Mouse (Mus musculus): ENCODE data around the gene Ppm1m. TPM values are rescaled to one million over a fixed set of nuclear protein-coding genes. Genes with fewer than 3 reads are reported as not detected.
A peak's percentile ranks its signal among the peaks of the same experiment; 100 is the strongest.
"Not testable (repeated sequence)": the region's sequence is repeated elsewhere in the genome, so short reads cannot be mapped to it uniquely, and the experiment has no call there.

Ppm1m gene
- polyA plus RNA-seq, 1 experiment, result 42.1 TPM

GRCm38 (mm10) chr9:106179454-106179853 lies 20.1 kb downstream of the Ppm1m start:
- Histone ChIP-seq H3K27ac (ENCODE audit: insufficient read depth, low read length) (no peak overlapping the region), H3K4me1 (ENCODE audit: control insufficient read depth, insufficient read depth, low read length) (peaks cover 5% of the 10 kb centered on the region)
- TF ChIP-seq CTCF (IDR thresholded peaks at IDR 0.05; ENCODE audit: extremely low read depth, insufficient read depth, low read length) (no peak), POLR2A (IDR thresholded peaks at IDR 0.05; ENCODE audit: extremely low read depth, insufficient read depth, low read length) (no peak)

DNA sequence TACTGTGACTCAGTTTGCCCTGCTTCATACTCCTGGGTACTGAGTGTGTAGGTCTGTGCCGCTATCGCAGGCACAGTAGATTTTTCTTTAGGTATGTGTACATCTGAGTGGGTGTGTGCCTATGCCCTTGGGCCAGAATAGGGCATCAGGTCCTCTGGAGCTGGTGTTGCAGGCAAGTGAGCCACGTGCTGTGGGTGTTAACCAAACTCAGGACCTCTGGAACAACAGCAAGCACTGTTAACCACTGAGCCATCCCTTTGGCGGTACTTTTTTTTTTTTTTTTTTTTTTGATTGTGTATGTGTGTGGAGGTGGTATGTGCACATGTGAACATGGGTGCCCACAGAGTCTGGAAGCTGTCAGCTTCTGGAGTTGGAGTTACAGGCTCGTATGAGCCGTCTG lies 21.7 kb downstream of the Ppm1m start:
- peaks cover 10% of the 10 kb centered on the region for H3K4me1 ChIP-seq (ENCODE audit: control insufficient read depth, insufficient read depth, low read length)
- H3K4me3 ChIP-seq (ENCODE audit: insufficient read depth, low read length), result no peak overlapping the region
- no peak for TF ChIP-seq POLR2A (IDR thresholded peaks at IDR 0.05; ENCODE audit: extremely low read depth, insufficient read depth, low read length)
- no peak for TF ChIP-seq CTCF (IDR thresholded peaks at IDR 0.05; ENCODE audit: extremely low read depth, insufficient read depth, low read length)
- H3K27ac ChIP-seq (ENCODE audit: insufficient read depth, low read length), result no peak overlapping the region

More at GRCm38 (mm10) chr9:106179454-106179853, 20.1 kb downstream of the Ppm1m start:
- H3K4me3 ChIP-seq (ENCODE audit: insufficient read depth, low read length), result no peak overlapping the region

DNA sequence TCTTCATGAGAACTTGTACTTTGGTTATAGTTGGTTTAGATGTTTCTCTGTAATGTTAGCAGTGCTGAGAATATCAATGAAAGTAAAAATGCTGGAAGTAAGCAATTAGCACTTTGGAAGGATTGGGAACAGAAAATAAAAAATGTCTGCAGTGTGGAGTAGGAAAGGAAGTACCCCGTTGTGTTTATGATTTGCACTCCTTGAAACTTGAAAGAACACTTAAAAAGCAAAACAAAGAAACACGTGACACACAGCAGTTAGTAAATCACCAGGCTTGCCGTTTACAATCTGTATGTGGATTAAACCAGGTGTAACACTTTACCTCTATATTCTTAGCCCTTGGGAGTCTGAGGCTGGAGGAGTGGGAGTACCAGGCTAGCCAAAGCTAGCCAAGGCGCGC lies 22.8 kb downstream of the Ppm1m start:
- TF ChIP-seq CTCF (IDR thresholded peaks at IDR 0.05; ENCODE audit: extremely low read depth, insufficient read depth, low read length) (no peak), POLR2A (IDR thresholded peaks at IDR 0.05; ENCODE audit: extremely low read depth, insufficient read depth, low read length) (no peak)
- H3K4me1 ChIP-seq (ENCODE audit: control insufficient read depth, insufficient read depth, low read length), result peaks cover 8% of the 10 kb centered on the region
- H3K4me3 ChIP-seq (ENCODE audit: insufficient read depth, low read length), result no peak overlapping the region
- H3K27ac ChIP-seq (ENCODE audit: insufficient read depth, low read length), result no peak overlapping the region

DNA sequence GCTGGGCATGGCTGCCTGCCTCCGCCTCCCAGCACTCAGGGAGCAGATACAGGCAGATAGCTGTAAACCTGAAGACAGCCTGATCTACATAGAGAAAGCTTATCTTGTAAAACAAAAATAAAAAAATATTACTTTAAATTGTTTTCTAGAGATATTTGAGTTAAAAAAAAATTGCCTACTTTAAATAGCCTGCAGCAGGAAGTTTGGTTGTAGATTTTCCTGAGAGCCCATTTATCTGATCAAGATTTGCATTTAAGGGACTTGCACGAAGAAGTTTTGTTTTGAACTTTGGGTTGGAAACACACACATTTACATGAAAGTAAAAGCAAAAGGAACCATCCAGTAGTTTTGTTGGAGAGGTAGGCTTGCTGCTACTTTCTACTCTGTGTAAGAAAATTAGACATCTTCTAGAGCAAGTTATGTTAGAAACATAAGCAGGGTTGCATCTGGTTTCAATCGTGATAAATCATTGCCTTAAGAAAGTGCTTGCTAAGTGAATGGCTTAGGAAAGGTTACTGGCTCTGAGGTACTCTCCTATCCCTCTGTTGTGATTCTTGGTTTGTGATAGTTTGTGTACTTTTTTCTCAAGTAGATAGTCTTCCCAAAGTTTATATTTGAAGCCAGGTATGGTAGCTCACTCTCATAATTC lies 23.9 kb downstream of the Ppm1m start:
- Histone ChIP-seq H3K4me1 (ENCODE audit: control insufficient read depth, insufficient read depth, low read length) (peaks cover 7% of the 10 kb centered on the region), H3K27ac (ENCODE audit: insufficient read depth, low read length) (no peak overlapping the region)
- TF ChIP-seq POLR2A (IDR thresholded peaks at IDR 0.05; ENCODE audit: extremely low read depth, insufficient read depth, low read length) (no peak), CTCF (IDR thresholded peaks at IDR 0.05; ENCODE audit: extremely low read depth, insufficient read depth, low read length) (no peak)

GRCm38 (mm10) chr9:106173363-106173762 lies 26.2 kb downstream of the Ppm1m start:
- no peak for TF ChIP-seq CTCF (IDR thresholded peaks at IDR 0.05; ENCODE audit: extremely low read depth, insufficient read depth, low read length)
- no peak for TF ChIP-seq POLR2A (IDR thresholded peaks at IDR 0.05; ENCODE audit: extremely low read depth, insufficient read depth, low read length)
- Histone ChIP-seq H3K4me1 (ENCODE audit: control insufficient read depth, insufficient read depth, low read length) (peaks cover 6% of the 10 kb centered on the region), H3K4me3 (ENCODE audit: insufficient read depth, low read length) (peak overlapping the region; percentile 100; the same call in 1 of the 2 replicates), H3K27ac (ENCODE audit: insufficient read depth, low read length) (no peak overlapping the region)

More for the DNA sequence above, 23.9 kb downstream of the Ppm1m start:
- H3K4me3 ChIP-seq (ENCODE audit: insufficient read depth, low read length), result no peak overlapping the region

DNA sequence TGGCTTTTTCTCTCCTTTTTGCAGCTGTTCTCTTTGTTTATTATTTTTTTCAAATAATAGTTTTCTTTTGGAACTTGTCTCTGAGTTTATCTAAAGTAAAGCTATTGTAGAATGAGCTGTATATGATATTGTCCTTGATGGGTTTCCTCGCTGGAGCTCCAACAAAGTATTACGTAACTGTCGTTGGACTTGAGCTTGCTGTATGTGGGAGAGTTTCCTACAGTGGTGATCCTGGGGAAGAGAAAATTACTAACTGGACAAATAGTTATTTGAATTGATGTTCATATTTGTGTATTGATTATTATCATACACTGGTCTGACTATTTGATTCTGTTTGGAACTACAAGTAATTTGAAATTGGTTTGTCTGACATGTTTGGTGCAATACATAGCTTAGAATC lies 27.0 kb downstream of the Ppm1m start:
- Histone ChIP-seq H3K4me1 (ENCODE audit: control insufficient read depth, insufficient read depth, low read length) (peaks cover 6% of the 10 kb centered on the region; the same call in 1 of the 2 replicates), H3K4me3 (ENCODE audit: insufficient read depth, low read length) (peak overlapping the region; percentile 100), H3K27ac (ENCODE audit: insufficient read depth, low read length) (no peak overlapping the region)
- TF ChIP-seq POLR2A (IDR thresholded peaks at IDR 0.05; ENCODE audit: extremely low read depth, insufficient read depth, low read length) (no peak), CTCF (IDR thresholded peaks at IDR 0.05; ENCODE audit: extremely low read depth, insufficient read depth, low read length) (no peak)

GRCm38 (mm10) chr9:106171346-106172158 lies 28.0 kb downstream of the Ppm1m start:
- peaks cover 6% of the 10 kb centered on the region; the same call in 1 of the 2 replicates for H3K4me1 ChIP-seq (ENCODE audit: control insufficient read depth, insufficient read depth, low read length)
- peak; percentile 38; the same call in 1 of the 2 replicates for TF ChIP-seq POLR2A (IDR thresholded peaks at IDR 0.05; ENCODE audit: extremely low read depth, insufficient read depth, low read length)
- TF ChIP-seq CTCF (IDR thresholded peaks at IDR 0.05; ENCODE audit: extremely low read depth, insufficient read depth, low read length), result no peak
- H3K27ac ChIP-seq (ENCODE audit: insufficient read depth, low read length), result peak overlapping the region; percentile 97
- H3K4me3 ChIP-seq (ENCODE audit: insufficient read depth, low read length), result peak overlapping the region; percentile 100

DNA sequence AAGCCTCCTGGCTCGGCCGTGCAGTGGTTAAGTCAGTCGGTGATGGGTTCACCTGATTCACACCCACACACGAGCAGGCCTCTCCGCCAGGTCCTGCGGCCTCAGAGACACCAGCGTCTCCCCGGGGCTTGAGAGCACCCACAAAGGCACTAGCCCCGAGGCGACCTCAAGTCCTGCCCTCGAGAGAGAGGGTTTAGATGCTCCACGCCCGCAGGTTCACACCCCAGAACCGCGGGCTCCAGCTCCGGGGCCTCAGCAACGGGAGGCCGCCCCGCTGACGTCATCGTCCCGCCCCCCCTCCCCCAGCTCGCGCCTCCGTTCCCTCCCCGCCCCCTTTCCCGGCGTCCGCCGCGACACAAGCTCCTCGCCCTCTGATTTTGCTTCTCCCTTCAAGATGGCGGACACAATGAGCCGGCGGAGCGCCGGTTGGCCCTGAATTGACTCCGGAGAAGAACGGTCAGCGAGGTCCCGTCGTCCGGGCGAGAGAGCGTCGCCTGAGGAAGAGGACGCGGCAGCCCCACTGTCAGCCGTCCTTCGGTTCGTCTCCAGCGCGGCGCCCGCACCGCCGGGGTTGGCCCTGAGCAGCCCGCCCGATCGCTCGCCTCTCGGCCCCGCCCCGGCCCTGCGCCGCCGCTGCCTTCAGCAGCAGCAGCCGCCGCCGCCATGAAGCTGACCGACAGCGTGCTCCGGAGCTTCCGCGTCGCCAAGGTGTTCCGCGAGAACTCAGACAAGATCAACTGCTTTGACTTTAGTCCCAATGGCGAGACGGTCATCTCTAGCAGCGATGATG lies 28.8 kb downstream of the Ppm1m start, which contains the start of gene Wdr82:
Gene Wdr82, plus strand, starts transcription at position 373 of the 790 bp plus-strand sequence.
- peak; percentile 89 for TF ChIP-seq POLR2A (IDR thresholded peaks at IDR 0.05; ENCODE audit: extremely low read depth, insufficient read depth, low read length)
- TF ChIP-seq CTCF (IDR thresholded peaks at IDR 0.05; ENCODE audit: extremely low read depth, insufficient read depth, low read length), result no peak

GRCm38 (mm10) chr9:106169917-106170316 lies 29.6 kb downstream of the Ppm1m start:
- peaks cover 4% of the 10 kb centered on the region; the same call in 1 of the 2 replicates for H3K4me1 ChIP-seq (ENCODE audit: control insufficient read depth, insufficient read depth, low read length)
- no peak overlapping the region for H3K27ac ChIP-seq (ENCODE audit: insufficient read depth, low read length)
- H3K4me3 ChIP-seq (ENCODE audit: insufficient read depth, low read length), result peak overlapping the region; percentile 100; the same call in 1 of the 2 replicates
- no peak for TF ChIP-seq POLR2A (IDR thresholded peaks at IDR 0.05; ENCODE audit: extremely low read depth, insufficient read depth, low read length)
- TF ChIP-seq CTCF (IDR thresholded peaks at IDR 0.05; ENCODE audit: extremely low read depth, insufficient read depth, low read length), result no peak

More for the DNA sequence above, 28.8 kb downstream of the Ppm1m start, which contains the start of gene Wdr82:
- Histone ChIP-seq H3K4me1 (ENCODE audit: control insufficient read depth, insufficient read depth, low read length) (peaks cover 4% of the 10 kb centered on the region; the same call in 1 of the 2 replicates), H3K4me3 (ENCODE audit: insufficient read depth, low read length) (peak within 1 kb of the TSS; percentile 100), H3K27ac (ENCODE audit: insufficient read depth, low read length) (peak within 1 kb of the TSS; percentile 97)

- not testable (repeated sequence) for H3K4me1 ChIP-seq (ENCODE audit: control insufficient read depth, insufficient read depth, low read length); H3K27ac ChIP-seq (ENCODE audit: insufficient read depth, low read length); H3K4me3 ChIP-seq (ENCODE audit: insufficient read depth, low read length)
Observed at GRCm38 (mm10) chr9:106169006-106169405, 30.5 kb downstream of the Ppm1m start.
